ENCODE assay signal across 1 mouse cellular context in genomic region chr14:121359015-121359414, GRCm38 (mm10).
A peak's percentile ranks its signal among the peaks of the same experiment; 100 is the strongest.
TF ChIP-seq lines count a peak whose summit lies in the region.

No protein-coding gene starts in this region.

TF ChIP-seq in MEL, 35 proteins besides CTCF, POLR2A, EP300 and RAD21 (continued from another document):
- TF ChIP-seq UBTF (IDR thresholded peaks at IDR 0.05; ENCODE audit: borderline replicate concordance, insufficient read depth, low read depth, low read length) (no peak), ETS1 (IDR thresholded peaks at IDR 0.05; ENCODE audit: low read depth, low read length) (peak; percentile 58; the same call in 1 of the 2 replicates), GATA1 (IDR thresholded peaks at IDR 0.05; ENCODE audit: low read depth, low read length) (peak; percentile 59), JUND (IDR thresholded peaks at IDR 0.05; ENCODE audit: low read depth, low read length) (no peak), SIN3A (IDR thresholded peaks at IDR 0.05; ENCODE audit: low read length) (peak; percentile 82), MXI1 (IDR thresholded peaks at IDR 0.05; ENCODE audit: low read depth, low read length) (peak; percentile 93), MAX (IDR thresholded peaks at IDR 0.05; ENCODE audit: low read length) (peak; percentile 82)
